Mouse (Mus musculus) limb, embryonic 13.5 days (tissue): ENCODE results near the gene Gm20388. TPM values are rescaled to one million over a fixed set of nuclear protein-coding genes. Genes with fewer than 3 reads are reported as not detected.

ENCODE experiments used
- ATAC-seq: fragments of 200-750 bp; cut with Nextera tagmentation; 2 replicates; pipeline ENCODE4 v1.8.0; 2017; ENCODE audit warnings: low read depth, moderate number of reproducible peaks, moderate TSS enrichment; ENCODE audit not compliant: low FRiP score
- H3K27ac ChIP-seq: fragments of 300-500 bp; sonication (generic); 2 replicates; pipeline ENCODE4 v1.5.1; 2015; ENCODE audit warnings: inconsistent platforms, mild to moderate bottlenecking, moderate library complexity
- H3K27me3 ChIP-seq: fragments of 300-500 bp; sonication (generic); 2 replicates; pipeline ENCODE4 v1.6.1; 2015; ENCODE audit warnings: mild to moderate bottlenecking, inconsistent platforms
- H3K36me3 ChIP-seq: fragments of 300-500 bp; sonication (generic); 2 replicates; pipeline ENCODE4 v1.6.1; 2015; ENCODE audit warnings: inconsistent platforms, mild to moderate bottlenecking, moderate library complexity
- H3K4me1 ChIP-seq: fragments of 300-500 bp; sonication (generic); 2 replicates; pipeline ENCODE4 v1.6.1; 2015; ENCODE audit warnings: inconsistent platforms
- H3K4me2 ChIP-seq: fragments of 300-500 bp; sonication (generic); replicated peaks from 2 replicates; pipeline ENCODE4 v1.6.1; 2015; ENCODE audit warnings: inconsistent platforms, mild to moderate bottlenecking, moderate library complexity
- H3K4me3 ChIP-seq: fragments of 300-500 bp; sonication (generic); 2 replicates; pipeline ENCODE4 v1.5.1; 2015; ENCODE audit warnings: moderate library complexity, mild to moderate bottlenecking, inconsistent platforms
- H3K9ac ChIP-seq: fragments of 300-500 bp; sonication (generic); 2 replicates; pipeline ENCODE4 v1.6.1; 2015; ENCODE audit warnings: mild to moderate bottlenecking, inconsistent platforms
- H3K9me3 ChIP-seq: fragments of 300-500 bp; sonication (generic); 2 replicates; pipeline ENCODE4 v1.6.1; 2016; ENCODE audit warnings: inconsistent platforms
- WGBS: fragments of 180-500 bp; shearing (Covaris S2); methylation state at CpG from one replicate; pipeline ENCODE4 v1.1.7; 2015; 5-methylcytosine and 5-hydroxymethylcytosine counted together
- polyA plus RNA-seq: library from polyadenylated mRNA; unstranded; fragments of >200 nt; fragmentation: Nextera tagmentation; extraction: Ambion mirVana; gene quantifications from 2 replicates; pipeline ENCODE4 v1.2.1, GENCODE M21; 2015

Gm20388 gene
- polyA plus RNA-seq, 1 experiment from 2014 or later = 7.1 TPM

DNA sequence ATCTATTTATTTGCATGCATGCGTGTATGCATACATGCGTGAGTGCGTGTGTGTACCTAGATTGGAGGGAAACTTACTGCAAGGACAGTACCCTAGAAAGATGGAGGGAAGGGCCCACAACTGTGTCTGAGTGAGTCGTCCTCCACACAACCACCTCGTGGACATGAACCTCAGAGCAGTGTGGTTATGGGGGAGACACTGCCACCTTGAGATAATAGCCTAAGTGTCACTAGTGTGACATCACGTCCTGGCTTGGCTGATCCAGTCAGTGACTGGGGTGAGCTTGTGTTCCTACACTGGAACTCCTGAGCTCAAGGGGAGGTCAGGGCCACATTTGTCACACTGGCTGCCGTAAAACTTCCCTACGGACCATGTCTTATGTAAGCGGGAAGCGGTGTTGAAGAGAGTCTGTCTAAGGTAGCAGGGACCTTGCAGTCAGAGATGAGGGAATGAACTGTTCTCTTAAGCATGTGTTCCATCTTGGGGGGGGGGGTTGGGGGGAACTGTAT is 1305.9 kb downstream of the Gm20388 start:
- H3K27me3 ChIP-seq = peaks cover 8% of the 10 kb centered on the region
- H3K36me3 ChIP-seq = no peaks in the 10 kb centered on the region
- no peak for ATAC-seq
- no peak overlapping the region for H3K4me2 ChIP-seq
- H3K4me1 ChIP-seq = peaks cover 25% of the 10 kb centered on the region
- H3K9me3 ChIP-seq = 0 out of 2 replicates have a peak, but pooled peaks cover 3% of the 10 kb centered on the region
- H3K4me3 ChIP-seq = no peak overlapping the region
- 83% methylated on average over 10 of the region's 10 CpGs for WGBS
- no peak overlapping the region for H3K27ac ChIP-seq
- no peak overlapping the region for H3K9ac ChIP-seq

- H3K36me3 ChIP-seq = no peaks in the 10 kb centered on the region
- 0 out of 2 replicates have a peak, but pooled peaks cover 3% of the 10 kb centered on the region for H3K9me3 ChIP-seq
- peaks cover 32% of the 10 kb centered on the region for H3K4me1 ChIP-seq
- ATAC-seq = no peak
- WGBS = 91% methylated on average over 3 of the region's 3 CpGs
- H3K4me2 ChIP-seq = no peak overlapping the region
- H3K27ac ChIP-seq = no peak overlapping the region
- peaks cover 25% of the 10 kb centered on the region for H3K27me3 ChIP-seq
- no peak overlapping the region for H3K4me3 ChIP-seq
- no peak overlapping the region for H3K9ac ChIP-seq
These were observed 1307.8 kb downstream of the Gm20388 start for GRCm38 (mm10) chr8:121218486-121218885.

GRCm38 (mm10) chr8:121220103-121220899 is 1309.7 kb downstream of the Gm20388 start:
- Histone ChIP-seq H3K4me1 (peaks cover 31% of the 10 kb centered on the region), H3K4me3 (peak overlapping the region; percentile 8; the same call in 1 of the 2 replicates), H3K9me3 (no peaks in the 10 kb centered on the region), H3K27me3 (peaks cover 28% of the 10 kb centered on the region), H3K27ac (no peak overlapping the region), H3K36me3 (no peaks in the 10 kb centered on the region), H3K4me2 (peak overlapping the region; percentile 50), H3K9ac (no peak overlapping the region)
- WGBS = 27% methylated on average over 33 of the region's 33 CpGs
- ATAC-seq = peak; percentile 63

GRCm38 (mm10) chr8:121224709-121225108 is 1314.1 kb downstream of the Gm20388 start:
- no peaks in the 10 kb centered on the region for H3K9me3 ChIP-seq
- H3K9ac ChIP-seq = no peak overlapping the region
- WGBS = 68% methylated on average over 8 of the region's 8 CpGs
- no peak for ATAC-seq
- H3K4me3 ChIP-seq = no peak overlapping the region
- peaks cover 38% of the 10 kb centered on the region for H3K4me1 ChIP-seq
- H3K4me2 ChIP-seq = no peak overlapping the region
- H3K27ac ChIP-seq = no peak overlapping the region
- no peaks in the 10 kb centered on the region for H3K36me3 ChIP-seq
- H3K27me3 ChIP-seq = peaks cover 47% of the 10 kb centered on the region

DNA sequence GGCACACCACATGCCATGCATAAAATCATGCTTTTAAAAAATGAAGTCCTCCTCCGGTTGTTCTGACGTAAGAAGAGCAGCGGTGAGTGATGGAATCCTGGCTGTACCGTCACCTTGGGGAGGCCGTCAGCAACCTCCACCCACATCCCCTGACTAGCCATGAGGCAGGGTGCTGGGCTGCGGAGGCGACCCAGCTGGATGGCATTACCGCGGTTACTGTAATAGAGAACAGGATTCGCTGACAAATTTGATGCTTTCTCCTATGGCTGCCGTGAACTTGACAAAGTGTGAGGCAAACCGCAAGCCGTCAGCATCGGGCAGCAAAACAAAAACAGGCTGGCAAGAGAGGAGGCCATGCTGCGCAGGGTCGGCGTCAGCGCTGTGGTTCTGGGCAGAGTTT is 1317.1 kb downstream of the Gm20388 start:
- ATAC-seq = no peak
- no peak overlapping the region for H3K27ac ChIP-seq
- H3K4me2 ChIP-seq = no peak overlapping the region
- peaks cover 32% of the 10 kb centered on the region for H3K27me3 ChIP-seq
- H3K36me3 ChIP-seq = no peaks in the 10 kb centered on the region
- H3K4me3 ChIP-seq = no peak overlapping the region
- H3K9ac ChIP-seq = no peak overlapping the region
- WGBS = 67% methylated on average over 18 of the region's 18 CpGs
- H3K9me3 ChIP-seq = no peaks in the 10 kb centered on the region
- peaks cover 20% of the 10 kb centered on the region for H3K4me1 ChIP-seq

DNA sequence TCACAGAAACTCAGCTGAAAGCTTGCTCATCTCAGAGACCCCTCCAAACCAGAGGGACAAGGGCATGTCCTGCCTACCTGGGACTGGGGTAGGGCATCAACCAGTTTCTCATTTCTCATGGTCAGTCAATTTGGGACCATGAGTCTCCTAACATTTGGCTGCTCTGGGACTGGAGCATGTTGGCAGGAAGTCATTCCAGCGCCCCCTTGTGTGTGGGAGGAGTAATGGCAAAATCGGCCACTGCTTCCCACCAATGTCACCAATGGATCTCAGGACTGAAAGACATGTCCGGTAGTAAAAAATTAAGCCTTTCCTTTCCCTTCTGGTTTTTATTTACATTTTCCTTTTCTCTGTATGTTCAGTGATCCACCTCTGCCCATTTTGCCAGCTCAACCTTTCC is 1318.3 kb downstream of the Gm20388 start:
- H3K27me3 ChIP-seq = peaks cover 25% of the 10 kb centered on the region
- H3K9me3 ChIP-seq = no peaks in the 10 kb centered on the region
- 61% methylated on average over 3 of the region's 3 CpGs for WGBS
- H3K36me3 ChIP-seq = no peaks in the 10 kb centered on the region
- peaks cover 14% of the 10 kb centered on the region; the same call in 1 of the 2 replicates for H3K4me1 ChIP-seq
- H3K4me2 ChIP-seq = no peak overlapping the region
- ATAC-seq = no peak
- no peak overlapping the region for H3K4me3 ChIP-seq
- no peak overlapping the region for H3K27ac ChIP-seq
- H3K9ac ChIP-seq = no peak overlapping the region

DNA sequence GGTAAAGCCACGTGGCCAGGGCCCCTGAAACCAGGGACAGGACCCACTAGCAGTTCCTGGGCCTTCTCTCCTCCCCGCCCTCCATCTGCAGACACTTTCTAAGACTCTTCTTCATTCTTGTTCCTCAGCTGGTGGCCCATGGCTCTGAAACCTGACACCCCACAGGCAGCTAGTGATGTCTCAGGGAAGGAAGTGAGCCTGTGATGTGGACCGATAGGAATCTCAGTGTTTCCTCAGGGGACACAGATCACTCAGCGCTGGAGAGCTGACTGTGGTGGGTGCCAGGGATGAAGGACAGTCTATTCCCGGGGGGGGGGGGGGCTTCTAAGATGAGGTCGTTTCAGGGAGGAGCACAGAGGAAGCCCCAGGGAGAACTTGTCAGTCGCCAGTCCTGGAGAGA is 1318.9 kb downstream of the Gm20388 start:
- H3K4me3 ChIP-seq = no peak overlapping the region
- peaks cover 25% of the 10 kb centered on the region for H3K27me3 ChIP-seq
- H3K9ac ChIP-seq = no peak overlapping the region
- H3K27ac ChIP-seq = no peak overlapping the region
- no peak overlapping the region for H3K4me2 ChIP-seq
- no peak for ATAC-seq
- peaks cover 14% of the 10 kb centered on the region; the same call in 1 of the 2 replicates for H3K4me1 ChIP-seq
- H3K9me3 ChIP-seq = no peaks in the 10 kb centered on the region
- WGBS = 16% methylated on average over 7 of the region's 7 CpGs
- H3K36me3 ChIP-seq = no peaks in the 10 kb centered on the region

GRCm38 (mm10) chr8:121233196-121233595 is 1322.6 kb downstream of the Gm20388 start:
- H3K4me2 ChIP-seq = no peak overlapping the region
- ATAC-seq = no peak
- 17% methylated on average over 4 of the region's 4 CpGs for WGBS
- H3K27me3 ChIP-seq = peaks cover 14% of the 10 kb centered on the region; the same call in 1 of the 2 replicates
- no peak overlapping the region for H3K27ac ChIP-seq
- H3K9me3 ChIP-seq = no peaks in the 10 kb centered on the region
- H3K4me3 ChIP-seq = no peak overlapping the region
- H3K4me1 ChIP-seq = peaks cover 12% of the 10 kb centered on the region; the same call in 1 of the 2 replicates
- no peaks in the 10 kb centered on the region for H3K36me3 ChIP-seq
- H3K9ac ChIP-seq = no peak overlapping the region

DNA sequence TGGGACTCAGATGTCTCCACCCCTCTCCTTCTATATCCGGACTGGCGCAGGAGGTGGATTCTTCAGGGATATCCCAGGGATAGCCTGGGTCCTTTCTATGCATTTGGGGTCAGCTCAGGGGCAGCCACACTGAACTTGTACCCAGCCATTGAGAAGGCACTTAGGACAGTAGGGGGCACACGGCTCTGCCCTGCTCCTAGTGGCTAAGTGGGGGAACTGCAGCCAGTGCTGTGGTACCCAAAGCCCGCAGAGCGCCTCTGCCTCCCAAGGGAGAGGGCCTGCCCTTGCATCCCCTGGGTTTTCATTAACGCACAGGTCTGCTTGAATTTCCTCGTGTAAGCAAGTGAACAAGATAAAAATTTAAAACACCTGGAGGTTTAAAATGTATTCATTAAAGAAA is 1324.3 kb downstream of the Gm20388 start:
- no peak overlapping the region for H3K4me3 ChIP-seq
- peaks cover 10% of the 10 kb centered on the region; the same call in 1 of the 2 replicates for H3K27me3 ChIP-seq
- H3K36me3 ChIP-seq = no peaks in the 10 kb centered on the region
- no peak overlapping the region for H3K9ac ChIP-seq
- H3K9me3 ChIP-seq = no peaks in the 10 kb centered on the region
- no peak for ATAC-seq
- no peak overlapping the region for H3K4me2 ChIP-seq
- H3K4me1 ChIP-seq = 0 out of 2 replicates have a peak, but pooled peaks cover 4% of the 10 kb centered on the region
- no peak overlapping the region for H3K27ac ChIP-seq
- 53% methylated on average over 7 of the region's 7 CpGs for WGBS

- H3K4me1 ChIP-seq = peaks cover 32% of the 10 kb centered on the region
- no peaks in the 10 kb centered on the region for H3K9me3 ChIP-seq
- no peak overlapping the region for H3K4me2 ChIP-seq
- 70% methylated on average over 6 of the region's 6 CpGs for WGBS
- no peak overlapping the region for H3K4me3 ChIP-seq
- ATAC-seq = no peak
- peaks cover 23% of the 10 kb centered on the region for H3K27me3 ChIP-seq
- no peak overlapping the region for H3K9ac ChIP-seq
- H3K27ac ChIP-seq = peak overlapping the region; percentile 22; the same call in 1 of the 2 replicates
- no peaks in the 10 kb centered on the region for H3K36me3 ChIP-seq
These were observed 1329.0 kb downstream of the Gm20388 start for GRCm38 (mm10) chr8:121239640-121240039.

DNA sequence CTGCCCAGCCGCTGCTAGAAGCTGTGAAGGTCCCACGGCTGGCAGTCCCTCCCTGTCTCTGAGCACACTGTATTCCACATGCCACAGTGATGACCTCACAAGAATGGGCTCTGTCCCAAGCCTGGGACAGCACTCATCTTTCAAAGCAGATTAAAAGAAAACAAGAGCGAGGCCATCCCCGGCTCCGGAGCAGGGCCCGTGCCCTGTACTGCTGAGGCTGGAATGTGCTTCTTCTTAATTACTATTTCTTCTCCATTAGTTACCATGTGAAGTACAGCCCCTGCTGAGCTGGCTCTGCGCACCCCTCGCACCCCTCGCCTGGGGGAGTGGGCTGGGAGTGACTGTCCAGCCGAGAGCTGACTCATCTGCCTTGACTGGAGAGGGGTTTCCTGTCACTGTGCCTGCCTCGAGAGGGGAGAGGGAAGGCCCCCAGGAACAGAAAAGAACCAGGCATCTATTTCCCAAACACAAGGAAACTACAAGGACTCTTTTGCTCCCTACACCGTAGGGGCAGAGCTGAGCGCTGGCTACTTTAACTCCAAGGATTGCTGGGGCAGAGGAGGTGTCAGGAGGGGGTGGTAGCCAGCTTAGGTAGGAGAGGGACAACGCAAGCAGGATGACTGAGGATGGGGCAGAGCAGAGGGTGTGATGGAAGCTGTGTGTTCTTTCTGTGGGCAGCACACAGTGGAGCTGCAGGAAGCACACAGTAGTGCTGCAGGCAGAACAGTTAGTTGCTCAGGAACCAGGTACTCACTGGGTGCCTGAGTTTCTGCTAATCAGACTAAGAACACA is 1331.3 kb downstream of the Gm20388 start:
- 12% methylated on average over 14 of the region's 14 CpGs for WGBS
- H3K4me2 ChIP-seq = peak overlapping the region; percentile 12; the same call in 1 of the 2 replicates
- H3K4me3 ChIP-seq = no peak overlapping the region
- no peaks in the 10 kb centered on the region for H3K9me3 ChIP-seq
- no peak overlapping the region; the same call in 1 of the 2 replicates for H3K27ac ChIP-seq
- H3K27me3 ChIP-seq = peaks cover 22% of the 10 kb centered on the region
- peaks cover 29% of the 10 kb centered on the region for H3K4me1 ChIP-seq
- peak overlapping the region; percentile 43 for H3K9ac ChIP-seq
- H3K36me3 ChIP-seq = no peaks in the 10 kb centered on the region
- peak; percentile 57 for ATAC-seq

DNA sequence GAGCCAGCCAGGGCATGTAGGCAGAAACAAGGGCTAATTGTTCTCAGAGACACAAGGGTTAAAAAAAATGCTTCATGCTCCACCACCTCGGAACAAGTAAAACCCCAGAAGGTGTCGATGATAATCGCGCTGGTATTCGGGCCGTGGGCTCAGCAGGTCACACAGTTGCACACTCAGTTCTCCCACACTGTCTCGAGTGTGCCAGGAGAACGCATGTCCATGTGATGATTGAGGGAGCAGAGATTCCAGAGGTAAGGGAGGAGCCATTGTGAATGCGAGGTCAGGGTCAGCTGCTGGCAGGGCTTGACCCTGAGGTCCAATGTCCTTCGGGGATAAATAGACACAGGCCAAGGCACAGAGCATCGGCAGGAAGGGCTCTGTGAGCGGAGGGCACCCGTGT is 1332.0 kb downstream of the Gm20388 start:
- Histone ChIP-seq H3K9me3 (no peaks in the 10 kb centered on the region), H3K4me1 (peaks cover 29% of the 10 kb centered on the region), H3K36me3 (no peaks in the 10 kb centered on the region), H3K4me2 (no peak overlapping the region), H3K9ac (0 out of 2 replicates have a peak overlapping the region, but pooled peaks have one; percentile 43), H3K4me3 (no peak overlapping the region), H3K27ac (no peak overlapping the region), H3K27me3 (peaks cover 27% of the 10 kb centered on the region)
- ATAC-seq = no peak
- 29% methylated on average over 13 of the region's 13 CpGs for WGBS
